Mouse (Mus musculus): ENCODE data around the gene Camk1d.

Camk1d gene

GRCm38 (mm10) chr2:5661946-5662345 is 52.4 kb downstream of the Camk1d start:
- no peak for DNase-seq (ENCODE audit: low spot score in 2 of 2)

DNA sequence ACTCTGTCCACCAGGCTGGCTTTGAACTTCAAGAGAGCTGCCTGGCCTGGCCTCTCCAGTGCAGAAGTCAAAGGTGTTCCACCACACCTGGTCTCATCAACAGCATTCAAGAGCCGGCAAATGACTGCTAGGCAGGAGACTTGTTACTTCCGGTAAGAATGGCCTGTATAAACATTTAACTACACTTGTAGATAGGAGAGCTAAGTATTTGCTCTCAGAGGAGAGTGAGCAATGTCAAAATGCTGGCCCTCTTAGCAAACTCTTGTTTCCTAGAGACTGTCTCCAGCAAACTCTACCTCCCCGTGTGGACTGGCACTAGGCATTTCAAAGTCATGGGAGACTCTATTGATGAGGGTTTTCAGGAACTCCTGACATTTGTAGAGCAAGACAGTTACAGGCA is 56.3 kb downstream of the Camk1d start:
- no peak for DNase-seq (ENCODE audit: low spot score in 2 of 2)

GRCm38 (mm10) chr2:5656326-5656725 is 58.0 kb downstream of the Camk1d start:
- no peak for DNase-seq (ENCODE audit: low spot score in 2 of 2)

DNA sequence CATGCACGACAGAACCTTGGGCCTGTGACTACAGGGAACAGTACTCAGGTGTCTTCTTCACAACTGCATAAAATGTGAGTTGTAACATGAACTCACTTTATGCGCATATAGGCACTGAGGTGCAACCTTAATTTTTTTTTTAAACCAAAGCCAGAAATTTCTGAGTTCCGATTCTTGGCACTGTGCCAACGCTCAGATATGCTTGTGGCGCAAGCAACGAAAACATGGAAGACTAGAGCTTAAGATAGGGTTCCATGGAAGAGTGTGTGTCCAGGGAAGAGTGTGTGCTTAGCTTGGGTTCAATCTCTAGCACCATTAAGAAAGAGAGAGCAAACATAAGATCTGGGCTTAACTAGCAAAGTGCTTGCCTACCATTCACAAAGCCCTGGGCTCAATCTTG is 62.2 kb downstream of the Camk1d start:
- DNase-seq (ENCODE audit: low spot score in 2 of 2): no peak

DNA sequence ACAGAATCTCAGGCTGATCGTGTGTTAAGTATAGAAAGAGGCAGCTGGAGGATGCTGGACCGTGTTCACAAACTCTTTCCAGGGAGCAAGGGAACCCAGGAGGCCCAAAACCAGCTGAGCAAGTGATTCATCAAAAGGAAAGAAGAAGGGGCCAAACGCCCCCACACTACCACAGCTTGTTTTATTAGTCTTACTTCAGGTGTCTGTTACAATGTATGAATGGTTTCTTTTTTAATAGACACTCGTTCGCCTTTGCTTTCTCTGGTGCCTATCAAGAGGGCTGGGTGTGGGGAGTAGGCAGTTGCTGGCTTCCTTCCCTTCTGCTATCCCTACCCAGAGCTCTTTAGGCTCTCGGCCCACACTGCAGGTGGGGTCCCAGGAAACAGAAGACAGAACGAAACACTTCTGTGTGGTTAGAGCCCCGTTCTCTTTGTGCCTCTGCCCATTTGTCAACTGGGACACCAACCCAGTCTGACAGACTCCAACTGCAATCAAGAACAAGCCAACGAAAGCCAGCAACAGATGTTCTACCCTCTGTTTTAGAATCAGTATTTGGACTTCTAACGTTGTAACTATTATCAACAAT is 62.9 kb downstream of the Camk1d start:
- peak; percentile 49 to 55 for DNase-seq (ENCODE audit: low spot score in 2 of 2)

DNA sequence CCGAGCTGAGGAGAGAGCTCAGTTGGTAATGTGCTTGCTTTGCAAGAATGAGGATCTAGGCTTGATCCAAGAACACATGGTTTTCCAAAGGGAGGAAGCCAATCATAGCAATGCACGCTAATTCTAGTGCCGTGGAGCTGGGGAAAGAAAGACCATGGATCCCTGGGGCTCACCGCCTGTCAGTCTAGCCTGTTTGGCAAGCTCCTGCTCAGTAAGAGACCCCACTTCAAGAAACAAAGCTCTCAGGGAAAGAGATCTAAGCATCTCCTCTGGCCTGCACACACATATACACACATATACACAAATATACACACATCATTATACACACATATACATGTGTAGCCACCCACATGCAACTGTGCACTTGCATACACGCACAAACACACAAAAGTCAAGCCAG is 65.1 kb downstream of the Camk1d start:
- DNase-seq (ENCODE audit: low spot score in 2 of 2): no peak

DNA sequence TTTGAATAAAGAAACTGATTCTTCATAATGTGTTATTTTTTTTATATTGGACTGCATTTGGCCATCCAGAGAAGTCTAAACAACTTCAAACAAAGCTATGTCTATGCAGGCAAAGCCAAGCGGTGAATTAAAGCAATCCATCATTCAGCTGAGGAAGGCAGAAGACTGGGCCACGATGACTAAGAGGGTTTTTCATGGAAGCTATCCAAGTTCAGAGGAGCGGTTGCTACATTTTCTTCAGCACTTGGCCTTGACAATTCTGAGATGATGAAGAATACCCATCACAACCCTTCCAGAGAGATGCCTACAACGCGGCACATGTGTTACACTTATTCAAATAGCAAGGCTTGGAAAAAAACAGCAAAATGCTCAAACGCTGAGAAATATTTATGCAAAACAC is 65.6 kb downstream of the Camk1d start:
- DNase-seq (ENCODE audit: low spot score in 2 of 2): no peak

DNA sequence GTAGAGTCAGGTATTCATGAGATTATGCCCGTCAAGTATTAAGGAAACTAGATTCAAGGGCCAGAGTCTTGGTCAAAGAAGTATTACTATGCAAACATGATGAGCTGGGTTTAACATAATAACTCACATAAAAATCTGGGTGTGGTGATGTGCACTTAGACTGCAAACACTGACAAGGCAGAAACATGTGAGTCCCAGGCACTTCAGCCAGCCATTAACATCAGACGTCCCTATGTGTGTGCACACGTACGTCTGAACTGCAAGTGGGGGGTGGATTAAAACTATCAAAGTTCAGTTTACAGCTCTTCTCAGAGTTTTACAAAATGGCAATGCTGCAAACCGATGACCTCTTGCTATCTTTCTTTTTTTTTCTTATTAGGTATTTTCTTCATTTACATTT is 68.0 kb downstream of the Camk1d start:
- DNase-seq (ENCODE audit: low spot score in 2 of 2): no peak

DNA sequence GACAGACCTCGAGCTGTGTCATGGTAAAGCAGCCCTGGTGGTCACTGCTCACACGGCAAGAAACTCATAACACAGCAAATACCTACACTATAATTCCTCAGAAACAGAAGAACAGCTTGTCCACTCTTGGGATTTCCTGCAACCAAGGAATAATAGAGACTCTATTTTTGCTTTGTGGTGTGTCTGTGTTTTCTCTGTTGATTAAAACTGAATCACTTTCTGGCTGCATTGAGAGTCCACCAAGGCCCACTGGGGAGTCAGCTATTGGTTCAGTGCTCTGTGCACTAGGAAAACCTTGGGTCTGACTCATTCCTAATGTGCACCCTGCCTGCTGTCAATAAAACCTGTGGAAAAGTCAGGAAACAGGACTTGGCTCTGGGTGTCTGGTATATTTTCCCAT is 68.7 kb downstream of the Camk1d start:
- DNase-seq (ENCODE audit: low spot score in 2 of 2): no peak

- DNase-seq (ENCODE audit: low spot score in 2 of 2): no peak
Observed at GRCm38 (mm10) chr2:5643937-5644336, 70.4 kb downstream of the Camk1d start.

DNA sequence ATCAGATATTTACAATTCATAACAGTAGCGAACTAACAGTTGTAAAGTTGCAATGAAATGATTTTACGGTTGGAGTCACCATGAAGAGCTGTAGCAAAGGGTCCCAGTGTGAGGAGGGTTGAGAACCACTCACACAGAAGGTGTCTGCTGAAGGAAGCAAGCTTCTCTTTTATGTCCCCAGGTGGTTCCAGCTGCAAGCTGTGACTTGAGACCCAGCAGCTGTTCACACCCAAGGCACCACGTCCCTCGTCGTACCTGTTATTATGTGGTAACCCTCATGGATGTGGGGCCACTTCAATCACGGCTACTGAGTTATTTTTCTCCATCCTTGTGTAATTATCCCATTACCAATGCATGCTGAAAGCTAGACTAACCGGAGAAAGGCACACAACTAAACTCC is 71.1 kb downstream of the Camk1d start:
- peak; percentile 47 to 64 for DNase-seq (ENCODE audit: low spot score in 2 of 2)

DNA sequence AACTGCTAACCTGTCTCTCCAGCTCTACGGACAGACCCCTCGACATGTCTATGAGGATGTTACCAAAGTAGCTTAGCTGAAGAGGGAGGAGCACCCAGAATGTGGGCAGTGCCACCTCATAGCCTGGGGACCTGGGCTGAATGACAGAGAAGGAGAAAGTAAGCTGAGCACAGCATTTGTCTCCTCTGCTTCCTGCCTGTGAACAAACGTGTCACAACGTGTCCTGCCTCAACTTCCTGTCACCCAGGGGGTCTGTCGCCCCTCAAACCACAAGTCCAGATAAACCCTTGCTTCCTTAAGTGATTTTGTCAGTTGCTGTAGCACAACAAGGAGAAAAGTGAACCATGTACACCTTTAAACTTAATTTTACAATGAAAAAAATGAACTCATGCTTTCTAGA is 71.7 kb downstream of the Camk1d start:
- peak; percentile 66 to 67 for DNase-seq (ENCODE audit: low spot score in 2 of 2)

GRCm38 (mm10) chr2:5641678-5642077 is 72.6 kb downstream of the Camk1d start:
- DNase-seq (ENCODE audit: low spot score in 2 of 2): no peak

DNA sequence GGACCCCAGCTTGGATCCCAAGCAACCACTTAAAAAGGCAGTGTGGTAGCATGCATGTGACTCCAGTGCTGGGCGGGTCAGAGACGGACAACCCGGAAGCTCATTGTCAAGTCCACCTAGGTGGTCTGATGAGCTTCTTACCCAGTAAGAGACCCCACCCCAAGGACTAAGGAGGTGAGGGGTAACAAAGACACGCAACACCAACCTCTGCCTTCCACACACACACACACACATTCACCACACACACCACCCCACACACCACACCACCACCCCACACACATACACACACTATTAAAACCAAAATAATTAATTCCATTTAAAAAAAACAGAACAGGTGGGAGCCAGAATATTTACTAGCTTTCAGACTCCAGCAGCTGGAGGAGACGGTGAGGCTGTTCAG is 73.7 kb downstream of the Camk1d start:
- no peak for DNase-seq (ENCODE audit: low spot score in 2 of 2)

GRCm38 (mm10) chr2:5636801-5637742 is 77.2 kb downstream of the Camk1d start:
- no peak for DNase-seq (ENCODE audit: low spot score in 2 of 2)

DNA sequence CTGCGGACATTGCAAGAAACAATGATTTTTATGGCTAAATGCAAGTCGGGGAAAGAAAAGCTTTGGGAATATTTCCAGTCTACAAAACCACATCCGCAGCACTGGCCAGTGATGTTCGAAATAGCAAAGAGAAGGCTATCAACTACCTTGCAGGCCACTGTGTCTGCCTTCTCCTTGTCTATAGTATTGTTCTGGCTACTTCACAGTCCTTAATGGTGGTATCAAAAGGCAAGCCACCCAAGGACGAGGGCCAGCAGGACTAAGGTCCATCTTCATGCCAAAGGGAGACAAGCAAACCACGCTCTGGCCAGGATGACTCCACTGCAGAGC is 82.0 kb downstream of the Camk1d start:
- no peak for DNase-seq (ENCODE audit: low spot score in 2 of 2)

- DNase-seq (ENCODE audit: low spot score in 2 of 2): no peak
Observed at GRCm38 (mm10) chr2:5631676-5632354, 82.5 kb downstream of the Camk1d start.

GRCm38 (mm10) chr2:5630710-5631109 is 83.6 kb downstream of the Camk1d start:
- no peak for DNase-seq (ENCODE audit: low spot score in 2 of 2)

GRCm38 (mm10) chr2:5624379-5624778 is 89.9 kb downstream of the Camk1d start:
- DNase-seq (ENCODE audit: low spot score in 2 of 2): no peak

- no peak for DNase-seq (ENCODE audit: low spot score in 2 of 2)
Observed at GRCm38 (mm10) chr2:5618361-5618896, 95.9 kb downstream of the Camk1d start.

- DNase-seq (ENCODE audit: low spot score in 2 of 2): no peak
Observed at GRCm38 (mm10) chr2:5614896-5615295, 99.4 kb downstream of the Camk1d start.

- DNase-seq (ENCODE audit: low spot score in 2 of 2): no peak
Observed at GRCm38 (mm10) chr2:5614308-5614705, 100.0 kb downstream of the Camk1d start.

All from thymus, postnatal 10 days (tissue).